Mouse (Mus musculus): ENCODE data around the gene Tmem231.
A peak's percentile ranks its signal among the peaks of the same experiment; 100 is the strongest.
"Not testable (repeated sequence)": the region's sequence is repeated elsewhere in the genome, so short reads cannot be mapped to it uniquely, and the experiment has no call there.

Tmem231 gene

DNA sequence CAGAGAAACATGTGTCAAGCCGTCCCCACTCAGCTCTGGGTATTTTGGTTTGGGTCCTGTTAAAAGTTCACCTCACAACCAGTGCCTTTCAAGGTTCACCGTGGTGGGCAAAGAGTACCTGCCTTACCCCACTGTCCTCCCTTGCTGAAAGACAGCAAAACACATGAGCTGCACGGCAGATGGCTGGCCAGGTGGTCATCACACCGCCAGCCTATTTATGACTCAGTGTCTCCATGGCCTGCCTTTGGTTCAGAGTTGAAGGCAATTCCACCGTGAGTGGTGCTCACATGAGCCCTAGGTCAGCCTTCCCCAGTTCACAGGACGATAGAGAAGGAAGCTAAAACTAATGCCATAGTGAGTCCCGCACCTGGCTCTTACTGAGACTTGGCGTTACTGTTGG is 14.3 kb upstream of the Tmem231 start:
- no peak for DNase-seq (ENCODE audit: low spot score in 2 of 2)

DNA sequence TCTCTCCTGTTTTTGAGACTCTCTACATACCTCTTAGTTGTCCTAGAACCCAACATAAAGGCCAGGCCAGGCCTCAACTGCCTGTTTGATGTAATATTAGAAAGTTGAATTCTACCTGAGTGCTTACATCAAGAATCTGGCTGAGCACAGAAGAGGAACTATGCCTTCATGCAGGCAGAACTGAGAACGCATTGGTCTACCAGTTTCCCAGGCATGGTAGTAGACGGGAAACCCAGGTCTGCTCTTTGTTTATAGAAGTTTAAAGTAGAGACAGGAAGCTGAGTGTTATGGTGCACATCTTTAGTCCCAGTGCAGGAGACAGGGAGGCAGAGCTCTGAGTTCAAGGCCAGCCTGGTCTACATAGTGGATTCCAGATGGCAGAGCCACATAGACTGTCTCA is 13.5 kb upstream of the Tmem231 start:
- DNase-seq (ENCODE audit: low spot score in 2 of 2) = no peak

DNA sequence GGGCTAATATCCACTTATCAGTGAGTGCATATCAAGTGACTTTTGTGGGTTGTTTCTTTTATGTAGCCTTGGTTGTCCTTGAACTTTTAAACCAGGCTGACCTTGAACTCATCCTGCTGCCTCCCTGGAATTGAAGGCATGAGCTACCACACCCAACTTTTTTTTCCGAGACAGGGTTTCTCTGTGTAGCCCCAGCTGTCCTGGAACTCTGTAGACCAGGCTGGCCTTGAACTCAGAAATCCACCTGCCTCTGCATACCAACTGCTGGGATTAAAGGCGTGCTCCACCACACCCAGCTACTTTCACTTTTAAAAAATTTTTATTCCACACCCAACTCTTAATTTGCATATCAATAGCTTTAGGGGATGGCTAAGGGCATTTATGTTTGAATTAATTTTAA is 9.9 kb upstream of the Tmem231 start:
- no peak for DNase-seq (ENCODE audit: low spot score in 2 of 2)

- DNase-seq (ENCODE audit: low spot score in 2 of 2) = peak; percentile 27 to 31
These were observed 7.4 kb upstream of the Tmem231 start for GRCm38 (mm10) chr8:111941101-111941454.

DNA sequence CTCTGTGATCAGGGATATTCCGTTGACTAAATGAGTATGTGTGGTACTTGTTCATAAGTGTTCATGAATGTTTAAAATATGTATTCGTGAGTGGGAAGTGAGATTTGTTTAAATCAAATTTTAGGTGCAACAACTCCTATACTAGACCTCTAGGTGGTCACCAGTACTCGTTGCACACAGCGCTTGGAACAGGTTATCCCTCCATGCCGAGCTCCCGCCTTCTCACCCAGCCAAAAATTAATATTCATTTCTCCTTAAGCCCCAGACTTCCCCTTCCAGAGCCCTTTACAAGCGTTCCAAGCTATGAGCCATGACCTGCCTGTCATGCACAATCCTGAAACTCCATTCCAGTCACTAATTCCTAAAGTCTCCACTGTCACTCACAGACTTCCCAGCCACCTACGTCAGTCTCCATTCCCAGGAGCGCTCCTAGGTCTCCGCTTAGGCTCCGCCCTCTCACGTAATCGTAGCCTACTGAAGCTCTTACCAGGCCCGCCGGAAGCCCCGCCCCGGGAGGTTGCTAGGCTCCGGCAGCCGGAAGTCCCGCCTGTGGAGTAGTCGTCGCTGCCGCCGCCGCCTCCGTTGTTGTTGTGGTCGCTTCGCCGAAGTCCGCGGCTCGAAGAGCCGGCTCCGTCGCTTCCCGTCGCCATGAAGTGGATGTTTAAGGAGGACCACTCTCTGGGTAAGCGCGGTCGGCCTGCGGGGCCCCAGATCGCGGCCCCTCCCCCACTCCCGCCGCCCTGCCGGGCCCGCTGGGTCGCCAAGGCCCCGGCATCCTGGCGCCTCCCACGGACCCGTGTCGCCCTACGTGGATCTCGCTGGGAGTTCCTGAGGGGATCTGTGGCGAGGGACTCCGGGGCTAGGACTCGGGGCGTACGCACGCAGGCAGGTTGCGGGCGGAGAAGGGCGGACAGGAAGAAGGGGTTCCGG is 6.8 kb upstream of the Tmem231 start, which contains the start of gene Gabarapl2:
Gene Gabarapl2, plus strand, starts transcription at position 533 of the 930 bp plus-strand sequence.
- peak; percentile 96 to 97 for DNase-seq (ENCODE audit: low spot score in 2 of 2)

DNA sequence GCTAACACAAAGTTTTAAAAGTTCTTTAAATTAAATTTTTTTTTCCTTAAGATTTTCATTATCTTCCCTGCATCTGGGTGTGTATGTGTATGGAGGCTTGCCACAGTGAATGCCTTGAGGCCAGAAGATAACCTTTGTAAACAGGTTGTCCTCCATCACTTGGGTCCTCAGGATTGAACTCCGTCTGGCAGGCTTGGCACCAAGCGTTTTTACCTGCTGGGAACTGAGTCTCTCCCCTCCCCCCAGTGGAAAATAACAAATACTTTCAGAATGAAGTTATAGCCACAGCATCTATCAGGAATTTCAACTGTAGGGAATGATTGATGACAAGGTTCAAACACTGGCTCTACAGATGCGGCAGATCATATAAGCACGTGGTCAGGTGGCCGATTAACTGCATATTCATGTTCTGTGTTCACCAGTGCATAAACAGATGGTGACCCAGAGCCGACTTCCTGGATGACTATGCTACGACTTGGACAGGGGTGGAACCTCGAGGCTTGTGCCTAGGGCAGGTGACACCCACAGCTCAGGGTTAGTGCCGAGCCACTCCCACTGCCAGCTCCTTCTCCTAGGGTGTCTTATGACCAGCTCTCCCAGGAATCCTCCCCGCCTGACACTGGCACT is 5.9 kb upstream of the Tmem231 start:
- DNase-seq (ENCODE audit: low spot score in 2 of 2) = peak; percentile 30 to 48

GRCm38 (mm10) chr8:111938076-111938985 is 4.7 kb upstream of the Tmem231 start:
- DNase-seq (ENCODE audit: low spot score in 2 of 2) = not testable (repeated sequence)

GRCm38 (mm10) chr8:111937184-111937583 is 3.5 kb upstream of the Tmem231 start:
- no peak for DNase-seq (ENCODE audit: low spot score in 2 of 2)

DNA sequence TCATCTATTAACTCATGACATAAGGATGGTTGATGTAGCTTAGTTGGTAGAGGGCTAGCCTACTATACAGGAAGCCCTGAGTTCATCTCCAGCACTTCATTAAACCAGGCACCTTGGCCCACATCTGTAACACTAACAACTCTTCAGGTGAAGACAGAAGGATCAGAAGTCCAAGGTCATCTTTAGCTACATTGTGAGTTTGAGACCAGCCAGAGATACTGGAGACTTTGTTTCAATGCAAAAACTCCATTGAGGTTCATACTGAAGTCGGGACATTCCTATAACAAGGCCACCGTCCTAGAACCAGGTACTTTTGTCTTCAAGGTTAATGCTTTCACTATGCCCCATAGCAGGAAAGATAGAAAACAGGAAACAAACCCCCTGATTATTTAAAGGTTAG is 520 bp upstream of the Tmem231 start:
- no peak for DNase-seq (ENCODE audit: low spot score in 2 of 2)

DNA sequence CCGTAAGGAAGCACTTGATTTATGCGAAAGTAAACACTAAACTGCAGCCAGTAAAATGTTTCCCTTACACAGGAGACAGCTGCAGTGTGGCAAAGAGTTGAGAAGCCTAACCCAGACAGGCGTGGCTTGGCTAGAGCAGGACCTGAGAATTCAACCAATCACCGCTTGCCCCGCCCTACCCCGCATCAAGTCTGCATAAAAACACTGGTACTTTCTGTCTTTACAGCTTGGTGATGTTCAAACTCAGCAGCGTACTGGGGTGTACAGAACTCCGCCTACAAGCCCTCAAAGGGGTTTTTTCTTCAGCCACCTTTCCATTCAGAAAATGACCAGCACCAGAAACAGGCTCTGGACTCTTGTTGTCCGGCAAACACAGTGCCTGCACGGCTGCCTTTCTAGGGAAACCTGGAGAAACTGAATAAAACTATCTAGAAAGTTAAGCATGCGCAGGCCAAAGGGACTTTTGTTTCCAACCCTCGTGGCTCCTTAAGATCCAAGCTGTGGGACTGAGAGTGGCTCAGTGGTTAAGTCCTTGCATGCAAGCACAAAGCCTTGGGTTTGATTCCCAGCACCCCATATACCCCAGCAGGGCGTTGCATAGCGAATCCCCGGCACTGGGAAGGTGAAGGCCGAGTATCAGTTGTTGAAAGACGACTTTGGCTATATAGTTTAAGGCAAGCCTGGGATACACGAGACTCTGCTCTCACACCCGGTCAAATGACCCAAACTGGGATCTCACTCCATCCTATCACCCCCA is 923 bp downstream of the Tmem231 start:
- peak; percentile 62 to 74 for DNase-seq (ENCODE audit: low spot score in 2 of 2)

- DNase-seq (ENCODE audit: low spot score in 2 of 2) = no peak
These were observed 2.0 kb downstream of the Tmem231 start for GRCm38 (mm10) chr8:111931721-111932120.

DNA sequence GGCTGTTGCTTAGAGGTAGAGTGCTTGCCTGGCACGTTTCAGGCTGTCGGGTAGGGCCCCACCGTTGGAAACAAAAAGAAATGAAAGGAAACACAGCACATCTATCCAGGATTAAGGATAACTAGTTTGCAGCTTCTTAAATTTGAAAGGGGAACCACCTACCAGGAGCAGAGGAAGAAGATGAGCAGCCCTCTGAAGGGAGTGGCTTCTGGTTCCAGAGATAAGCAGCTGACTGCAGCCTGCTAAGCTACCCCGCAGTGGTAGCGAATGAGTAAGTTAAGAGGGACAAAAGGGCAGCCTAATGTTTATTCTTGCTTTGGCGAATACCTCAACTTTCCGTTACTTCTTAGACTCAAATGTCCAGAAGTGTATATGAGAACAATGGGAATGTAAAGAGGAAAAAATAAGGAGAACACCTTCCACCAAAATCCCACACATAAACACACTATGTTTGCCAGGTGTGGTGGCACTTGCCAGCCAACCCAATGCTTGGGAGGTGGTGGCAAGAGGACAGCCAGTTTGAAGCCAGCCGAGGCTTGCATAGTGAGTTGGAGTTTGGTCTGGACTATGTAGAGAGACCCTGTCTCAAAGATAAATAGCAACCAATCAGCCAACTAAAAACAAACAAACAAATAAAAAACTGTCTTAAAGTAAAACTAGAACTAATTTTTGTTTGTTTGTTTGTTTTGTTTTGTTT is 3.9 kb downstream of the Tmem231 start:
- no peak for DNase-seq (ENCODE audit: low spot score in 2 of 2)

DNA sequence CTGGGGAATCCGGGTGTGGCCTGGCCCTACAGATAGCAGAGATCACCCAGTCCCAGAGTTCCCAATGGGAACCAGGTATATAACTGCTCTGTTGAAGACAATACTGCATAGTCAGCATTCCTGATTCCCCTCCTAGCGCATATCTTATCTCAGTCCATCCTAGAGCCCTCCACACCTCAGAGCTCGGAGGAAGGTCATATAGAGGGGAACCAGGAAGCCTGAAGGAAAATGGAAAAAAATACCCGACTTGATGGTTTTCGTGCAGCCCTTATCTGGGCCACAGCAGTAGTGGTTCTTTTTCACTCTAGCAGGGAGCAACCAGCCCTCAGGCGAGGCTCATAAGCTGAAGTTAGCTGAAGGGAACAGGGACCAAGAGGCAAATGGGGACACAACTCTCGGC is 8.7 kb downstream of the Tmem231 start:
- DNase-seq (ENCODE audit: low spot score in 2 of 2) = no peak

DNA sequence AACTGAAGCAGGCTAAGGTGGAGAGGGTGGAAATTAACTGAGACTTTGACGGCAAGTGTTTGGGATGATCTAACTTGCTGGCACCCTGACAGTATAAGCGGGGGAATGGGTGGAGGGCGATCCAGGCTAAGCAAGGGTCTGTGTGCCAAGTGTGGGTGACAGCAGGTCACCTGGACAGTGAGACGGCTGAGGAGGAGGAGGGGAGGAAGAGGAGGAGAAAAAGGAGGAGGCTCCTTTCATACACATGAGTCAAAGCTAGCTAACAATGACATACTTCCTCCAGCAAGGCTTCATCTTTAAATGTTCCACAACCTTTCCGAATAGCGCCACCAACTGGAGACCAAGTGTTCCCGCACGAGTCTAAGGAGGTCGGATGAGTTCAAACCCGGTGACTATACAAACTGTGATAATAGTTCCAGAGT is 10.3 kb downstream of the Tmem231 start:
- peak; percentile 31 to 43 for DNase-seq (ENCODE audit: low spot score in 2 of 2)

DNA sequence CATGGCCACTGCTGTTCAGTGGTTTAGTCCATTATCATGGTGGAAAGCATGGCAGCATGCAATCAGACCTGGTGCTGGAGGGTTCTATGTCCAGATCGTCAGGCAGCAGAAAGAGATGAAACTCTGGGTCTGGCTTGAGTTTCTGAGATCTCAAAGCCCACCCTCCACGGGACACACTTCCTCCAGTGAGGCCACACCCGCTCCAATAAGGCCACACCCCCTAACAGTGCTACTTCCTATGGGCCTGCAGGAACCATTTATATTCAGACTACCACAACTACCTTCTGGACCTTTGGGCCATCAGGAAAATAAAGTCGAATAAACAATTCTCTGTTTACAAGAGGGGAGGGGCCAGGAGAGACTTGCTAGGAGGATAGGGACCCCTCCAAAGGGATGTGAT is 12.7 kb downstream of the Tmem231 start:
- DNase-seq (ENCODE audit: low spot score in 2 of 2) = no peak

GRCm38 (mm10) chr8:111919663-111920062 is 14.0 kb downstream of the Tmem231 start:
- DNase-seq (ENCODE audit: low spot score in 2 of 2) = no peak

GRCm38 (mm10) chr8:111912860-111913432 is 20.7 kb downstream of the Tmem231 start:
- no peak for DNase-seq (ENCODE audit: low spot score in 2 of 2)

DNA sequence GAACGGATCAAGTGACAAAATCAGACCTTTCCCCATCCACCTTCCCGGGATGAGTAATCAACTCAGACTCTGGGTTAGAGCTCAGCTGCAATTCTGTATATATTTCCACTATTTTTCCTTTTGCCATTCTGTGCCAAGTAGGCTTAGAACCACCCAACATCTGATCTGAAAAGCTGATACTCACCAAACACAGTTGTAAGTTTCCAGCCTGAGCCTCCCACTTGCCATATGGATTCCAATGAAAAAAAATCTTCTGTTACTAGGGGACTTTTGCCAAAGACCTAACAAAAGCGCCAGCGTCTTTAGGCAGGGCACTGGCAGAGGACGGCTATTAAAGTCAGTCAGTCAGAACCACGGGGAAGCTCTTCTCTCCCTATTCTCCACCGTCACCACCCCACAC is 22.1 kb downstream of the Tmem231 start:
- no peak for DNase-seq (ENCODE audit: low spot score in 2 of 2)

DNA sequence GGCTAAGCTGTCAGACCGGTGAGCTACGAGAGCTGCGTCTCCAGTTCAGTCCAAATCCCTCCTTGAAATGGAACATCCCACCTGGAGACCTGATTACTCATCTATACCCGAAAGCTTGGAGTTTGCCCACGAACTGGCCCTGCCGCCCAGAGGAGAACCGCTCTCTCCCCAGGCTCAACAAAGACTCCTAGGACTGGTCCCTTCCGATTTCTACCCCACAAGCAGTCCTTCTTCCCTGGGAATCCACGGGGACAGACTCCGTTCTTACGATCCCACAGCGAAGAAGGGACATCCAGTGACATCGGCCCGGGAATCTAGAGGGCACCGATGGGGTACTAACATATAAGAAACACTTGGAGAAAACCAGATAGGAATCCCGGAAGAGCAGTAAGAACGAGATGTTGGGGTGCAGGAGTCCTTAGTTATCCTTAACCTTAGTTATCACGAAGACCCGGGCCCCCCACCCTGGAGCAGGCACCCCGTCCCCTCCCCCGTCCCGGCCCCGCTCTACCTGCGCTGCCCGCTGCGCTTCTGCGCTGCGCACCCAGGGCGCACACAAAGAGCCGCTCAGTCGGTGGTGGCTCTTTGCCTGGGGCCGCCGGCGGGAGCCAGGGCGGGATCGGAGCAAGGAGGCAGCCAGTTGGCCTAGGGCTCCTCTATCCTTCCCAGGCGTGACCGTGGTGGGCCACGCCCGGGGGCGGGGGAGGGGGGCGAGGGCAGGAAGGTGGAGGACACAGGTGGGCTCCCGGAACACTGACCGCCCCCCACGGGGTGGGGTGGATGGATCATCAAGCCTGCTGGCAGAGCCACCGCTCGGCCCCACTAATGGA is 23.8 kb downstream of the Tmem231 start, which contains the start of gene Chst5:
Gene Chst5, minus strand, starts transcription at position 827 of the 830 bp plus-strand sequence.
- no peak for DNase-seq (ENCODE audit: low spot score in 2 of 2)

All from urinary bladder, postnatal 36 days (tissue).